Mouse (Mus musculus): ENCODE measurements at regions not wholly inside any gene's neighbourhood (a gene's known extent, or its start where the extent isn't known, plus 50 kb on each side); places are given as distances from the start of the nearest gene placed in this dataset.

DNA sequence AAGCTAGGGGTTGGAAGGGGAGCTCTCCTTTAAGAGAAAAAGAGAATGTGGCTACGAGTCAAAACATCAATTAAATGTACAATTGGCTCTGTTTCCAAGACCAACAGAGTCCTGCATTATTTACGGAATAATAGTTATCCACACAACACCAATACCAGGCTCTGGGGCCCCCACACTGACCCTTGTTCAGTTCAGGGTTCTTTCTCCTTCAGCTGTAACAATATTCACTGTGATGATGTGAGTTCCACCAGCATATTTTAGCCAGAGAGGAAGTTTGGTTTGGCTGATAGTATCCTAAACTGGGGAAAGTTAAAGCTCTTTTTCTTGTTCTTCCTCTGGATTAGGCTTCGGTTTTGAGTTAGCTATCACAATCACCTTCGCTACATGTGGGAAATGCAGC is 167.9 kb upstream of the Ankrd55 start:
- peaks cover 38% of the 10 kb centered on the region for H3K4me1 ChIP-seq (ENCODE audit: control insufficient read depth, insufficient read depth, low read length)
- no peaks in the 10 kb centered on the region for H3K9me3 ChIP-seq (ENCODE audit: control insufficient read depth, low read length)
- no peak overlapping the region for H3K9ac ChIP-seq (ENCODE audit: low read depth, low read length)
- DNase-seq (ENCODE audit: low spot score) (no peak), ATAC-seq (ENCODE audit: low read depth) (no peak)
- no peaks in the 10 kb centered on the region for H3K27me3 ChIP-seq (replicated peaks; ENCODE audit: control insufficient read depth, insufficient read depth, low read length)
- WGBS: 57% methylated on average over 4 of the region's 4 CpGs
- no peaks in the 10 kb centered on the region for H3K36me3 ChIP-seq (ENCODE audit: control insufficient read depth, insufficient read depth, low read length)
- H3K27ac ChIP-seq (replicated peaks; ENCODE audit: low read depth, low read length): peak overlapping the region; percentile 63; the same call in 1 of the 2 replicates
- no peak overlapping the region for H3K4me3 ChIP-seq (ENCODE audit: low read depth, low read length)
- H3K4me2 ChIP-seq (ENCODE audit: low read depth, low read length): no peak overlapping the region

DNA sequence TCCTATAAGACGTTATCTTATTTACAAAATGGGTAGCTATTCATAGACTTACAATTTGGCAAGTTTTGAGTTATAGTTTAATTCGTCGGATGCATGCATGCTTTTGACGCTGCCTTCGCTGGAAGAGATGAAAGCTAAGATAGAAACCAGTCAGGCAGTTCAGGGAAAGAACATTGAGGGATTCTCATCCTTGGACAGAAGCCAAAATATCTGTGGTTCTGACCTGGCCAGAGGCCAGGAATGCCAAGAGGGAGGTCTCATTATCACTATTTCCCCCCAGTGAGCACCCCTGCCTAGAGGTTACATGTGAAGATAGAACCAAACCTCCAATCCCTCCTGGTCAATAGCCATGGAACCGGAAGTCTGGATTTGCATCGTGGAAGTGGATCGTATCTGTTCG is 167.1 kb upstream of the Ankrd55 start:
- ATAC-seq (ENCODE audit: low read depth) (no peak), DNase-seq (ENCODE audit: low spot score) (no peak)
- H3K27ac ChIP-seq (replicated peaks; ENCODE audit: low read depth, low read length): no peak overlapping the region
- H3K36me3 ChIP-seq (ENCODE audit: control insufficient read depth, insufficient read depth, low read length): no peaks in the 10 kb centered on the region
- no peak overlapping the region for H3K4me2 ChIP-seq (ENCODE audit: low read depth, low read length)
- no peaks in the 10 kb centered on the region for H3K27me3 ChIP-seq (replicated peaks; ENCODE audit: control insufficient read depth, insufficient read depth, low read length)
- H3K9ac ChIP-seq (ENCODE audit: low read depth, low read length): no peak overlapping the region
- peaks cover 44% of the 10 kb centered on the region for H3K4me1 ChIP-seq (ENCODE audit: control insufficient read depth, insufficient read depth, low read length)
- H3K9me3 ChIP-seq (ENCODE audit: control insufficient read depth, low read length): no peaks in the 10 kb centered on the region
- no peak overlapping the region for H3K4me3 ChIP-seq (ENCODE audit: low read depth, low read length)
- 73% methylated on average over 9 of the region's 9 CpGs for WGBS

- Histone ChIP-seq H3K4me3 (ENCODE audit: low read depth, low read length) (no peak overlapping the region), H3K27ac (replicated peaks; ENCODE audit: low read depth, low read length) (no peak overlapping the region), H3K4me1 (ENCODE audit: control insufficient read depth, insufficient read depth, low read length) (peaks cover 47% of the 10 kb centered on the region), H3K9me3 (ENCODE audit: control insufficient read depth, low read length) (no peaks in the 10 kb centered on the region), H3K27me3 (replicated peaks; ENCODE audit: control insufficient read depth, insufficient read depth, low read length) (no peaks in the 10 kb centered on the region), H3K36me3 (ENCODE audit: control insufficient read depth, insufficient read depth, low read length) (no peaks in the 10 kb centered on the region), H3K4me2 (ENCODE audit: low read depth, low read length) (no peak overlapping the region), H3K9ac (ENCODE audit: low read depth, low read length) (no peak overlapping the region)
- DNase-seq (ENCODE audit: low spot score): no peak
- 76% methylated on average over 9 of the region's 9 CpGs for WGBS
- ATAC-seq (ENCODE audit: low read depth): no peak
Observed at GRCm38 (mm10) chr13:112122842-112123373, 165.3 kb upstream of the Ankrd55 start.

- Histone ChIP-seq H3K4me1 (ENCODE audit: control insufficient read depth, insufficient read depth, low read length) (peaks cover 22% of the 10 kb centered on the region), H3K4me3 (ENCODE audit: low read depth, low read length) (no peak overlapping the region), H3K27me3 (replicated peaks; ENCODE audit: control insufficient read depth, insufficient read depth, low read length) (no peaks in the 10 kb centered on the region), H3K27ac (replicated peaks; ENCODE audit: low read depth, low read length) (peak overlapping the region; percentile 18), H3K36me3 (ENCODE audit: control insufficient read depth, insufficient read depth, low read length) (no peaks in the 10 kb centered on the region), H3K9me3 (ENCODE audit: control insufficient read depth, low read length) (no peaks in the 10 kb centered on the region), H3K4me2 (ENCODE audit: low read depth, low read length) (no peak overlapping the region), H3K9ac (ENCODE audit: low read depth, low read length) (no peak overlapping the region)
- DNase-seq (ENCODE audit: low spot score): peak; percentile 64
- ATAC-seq (ENCODE audit: low read depth): peak; percentile 44; the same call in 1 of the 2 replicates
- WGBS: 64% methylated on average over 14 of the region's 14 CpGs
Observed at GRCm38 (mm10) chr13:112125769-112126469, 162.3 kb upstream of the Ankrd55 start.

- H3K27ac ChIP-seq (replicated peaks; ENCODE audit: low read depth, low read length): no peak overlapping the region
- ATAC-seq (ENCODE audit: low read depth) (no peak), DNase-seq (ENCODE audit: low spot score) (no peak)
- H3K36me3 ChIP-seq (ENCODE audit: control insufficient read depth, insufficient read depth, low read length): no peaks in the 10 kb centered on the region
- no peak overlapping the region for H3K9ac ChIP-seq (ENCODE audit: low read depth, low read length)
- no peaks in the 10 kb centered on the region for H3K27me3 ChIP-seq (replicated peaks; ENCODE audit: control insufficient read depth, insufficient read depth, low read length)
- H3K4me1 ChIP-seq (ENCODE audit: control insufficient read depth, insufficient read depth, low read length): peaks cover 18% of the 10 kb centered on the region
- no peak overlapping the region for H3K4me2 ChIP-seq (ENCODE audit: low read depth, low read length)
- H3K4me3 ChIP-seq (ENCODE audit: low read depth, low read length): no peak overlapping the region
- WGBS: 66% methylated on average over 4 of the region's 4 CpGs
- no peaks in the 10 kb centered on the region for H3K9me3 ChIP-seq (ENCODE audit: control insufficient read depth, low read length)
Observed at GRCm38 (mm10) chr13:112130220-112130619, 158.0 kb upstream of the Ankrd55 start.

- H3K36me3 ChIP-seq (ENCODE audit: control insufficient read depth, insufficient read depth, low read length): no peaks in the 10 kb centered on the region
- H3K4me3 ChIP-seq (ENCODE audit: low read depth, low read length): no peak overlapping the region
- no peak overlapping the region for H3K9ac ChIP-seq (ENCODE audit: low read depth, low read length)
- no peak overlapping the region for H3K4me2 ChIP-seq (ENCODE audit: low read depth, low read length)
- ATAC-seq (ENCODE audit: low read depth) (no peak), DNase-seq (ENCODE audit: low spot score) (no peak)
- H3K4me1 ChIP-seq (ENCODE audit: control insufficient read depth, insufficient read depth, low read length): peaks cover 12% of the 10 kb centered on the region
- no peak overlapping the region for H3K27ac ChIP-seq (replicated peaks; ENCODE audit: low read depth, low read length)
- no peaks in the 10 kb centered on the region for H3K9me3 ChIP-seq (ENCODE audit: control insufficient read depth, low read length)
- WGBS: 72% methylated on average over 2 of the region's 2 CpGs
- no peaks in the 10 kb centered on the region for H3K27me3 ChIP-seq (replicated peaks; ENCODE audit: control insufficient read depth, insufficient read depth, low read length)
Observed at GRCm38 (mm10) chr13:112130774-112131173, 157.5 kb upstream of the Ankrd55 start.

GRCm38 (mm10) chr13:112131191-112131590 is 157.1 kb upstream of the Ankrd55 start:
- peak; percentile 33; the same call in 1 of the 2 replicates for ATAC-seq (ENCODE audit: low read depth)
- Histone ChIP-seq H3K27me3 (replicated peaks; ENCODE audit: control insufficient read depth, insufficient read depth, low read length) (no peaks in the 10 kb centered on the region), H3K4me3 (ENCODE audit: low read depth, low read length) (no peak overlapping the region), H3K27ac (replicated peaks; ENCODE audit: low read depth, low read length) (no peak overlapping the region), H3K4me2 (ENCODE audit: low read depth, low read length) (no peak overlapping the region), H3K9me3 (ENCODE audit: control insufficient read depth, low read length) (no peaks in the 10 kb centered on the region), H3K9ac (ENCODE audit: low read depth, low read length) (no peak overlapping the region), H3K4me1 (ENCODE audit: control insufficient read depth, insufficient read depth, low read length) (peaks cover 9% of the 10 kb centered on the region; the same call in 1 of the 2 replicates), H3K36me3 (ENCODE audit: control insufficient read depth, insufficient read depth, low read length) (no peaks in the 10 kb centered on the region)
- DNase-seq (ENCODE audit: low spot score): no peak
- 55% methylated on average over 12 of the region's 12 CpGs for WGBS

GRCm38 (mm10) chr13:112133736-112134135 is 154.5 kb upstream of the Ankrd55 start:
- Histone ChIP-seq H3K36me3 (ENCODE audit: control insufficient read depth, insufficient read depth, low read length) (no peaks in the 10 kb centered on the region), H3K27me3 (replicated peaks; ENCODE audit: control insufficient read depth, insufficient read depth, low read length) (no peaks in the 10 kb centered on the region), H3K4me1 (ENCODE audit: control insufficient read depth, insufficient read depth, low read length) (0 out of 2 replicates have a peak, but pooled peaks cover 4% of the 10 kb centered on the region), H3K9ac (ENCODE audit: low read depth, low read length) (no peak overlapping the region), H3K4me2 (ENCODE audit: low read depth, low read length) (no peak overlapping the region), H3K27ac (replicated peaks; ENCODE audit: low read depth, low read length) (no peak overlapping the region), H3K9me3 (ENCODE audit: control insufficient read depth, low read length) (no peaks in the 10 kb centered on the region), H3K4me3 (ENCODE audit: low read depth, low read length) (no peak overlapping the region)
- ATAC-seq (ENCODE audit: low read depth): no peak
- WGBS: 66% methylated on average over 2 of the region's 2 CpGs
- no peak for DNase-seq (ENCODE audit: low spot score)

- no peak overlapping the region for H3K27ac ChIP-seq (replicated peaks; ENCODE audit: low read depth, low read length)
- 0 out of 2 replicates have a peak, but pooled peaks cover 4% of the 10 kb centered on the region for H3K4me1 ChIP-seq (ENCODE audit: control insufficient read depth, insufficient read depth, low read length)
- H3K9me3 ChIP-seq (ENCODE audit: control insufficient read depth, low read length): no peaks in the 10 kb centered on the region
- no peaks in the 10 kb centered on the region for H3K36me3 ChIP-seq (ENCODE audit: control insufficient read depth, insufficient read depth, low read length)
- H3K27me3 ChIP-seq (replicated peaks; ENCODE audit: control insufficient read depth, insufficient read depth, low read length): no peaks in the 10 kb centered on the region
- DNase-seq (ENCODE audit: low spot score) (no peak), ATAC-seq (ENCODE audit: low read depth) (no peak)
- H3K4me2 ChIP-seq (ENCODE audit: low read depth, low read length): no peak overlapping the region
- no peak overlapping the region for H3K4me3 ChIP-seq (ENCODE audit: low read depth, low read length)
- WGBS: 83% methylated on average over 4 of the region's 4 CpGs
- H3K9ac ChIP-seq (ENCODE audit: low read depth, low read length): no peak overlapping the region
Observed at GRCm38 (mm10) chr13:112134701-112135100, 153.6 kb upstream of the Ankrd55 start.
